Mouse (Mus musculus): ENCODE measurements at regions not wholly inside any gene's neighbourhood (a gene's known extent, or its start where the extent isn't known, plus 50 kb on each side); places are given as distances from the start of the nearest gene placed in this dataset.
"Not testable (repeated sequence)": the region's sequence is repeated elsewhere in the genome, so short reads cannot be mapped to it uniquely, and the experiment has no call there.

DNA sequence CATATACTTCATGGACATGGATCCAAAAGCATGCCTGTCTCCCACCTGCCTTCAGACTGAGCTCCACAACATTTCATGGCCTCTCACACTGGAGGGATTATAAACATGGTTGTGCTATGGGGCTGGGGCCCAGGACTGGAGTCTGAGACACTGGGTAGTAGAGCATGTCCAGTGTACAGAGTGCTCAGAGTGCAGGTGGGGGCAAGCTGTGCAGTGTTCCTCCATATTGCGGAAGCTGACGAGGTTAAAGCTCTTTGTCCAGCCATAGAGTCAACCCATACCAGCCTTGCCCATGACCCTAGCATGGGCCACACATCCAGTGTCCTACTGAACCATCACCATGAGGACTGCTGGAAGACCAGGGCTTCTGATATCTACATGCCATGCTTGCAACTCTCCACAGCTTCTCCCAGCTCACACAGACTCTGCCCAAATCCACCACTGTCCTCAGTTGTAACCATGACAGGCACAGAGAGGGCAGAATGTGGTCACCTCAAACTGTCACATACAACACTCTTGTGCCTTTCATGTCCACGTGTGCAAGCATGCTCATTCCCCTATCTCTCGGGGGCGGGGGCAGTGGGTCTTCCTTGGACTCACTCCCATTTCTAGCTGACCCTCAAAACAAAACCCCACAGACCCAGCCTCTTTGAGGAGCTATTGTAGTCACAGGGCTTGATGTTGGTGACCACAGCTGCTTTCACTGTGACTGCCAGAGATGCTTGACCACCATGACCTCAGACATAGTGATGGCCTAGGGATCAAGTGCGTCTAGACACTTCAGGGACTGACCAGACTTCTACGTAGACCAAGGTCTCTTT is 55.9 kb downstream of the Tmem121 start:
- Histone ChIP-seq H3K27ac (ENCODE audit: insufficient read depth, low read depth, low read length) (no peak overlapping the region), H3K4me3 (ENCODE audit: insufficient read depth, low read depth, low read length) (no peak overlapping the region), H3K4me1 (ENCODE audit: control insufficient read depth, insufficient read depth, low read length) (no peaks in the 10 kb centered on the region)
- TF ChIP-seq POLR2A (IDR thresholded peaks at IDR 0.05; ENCODE audit: insufficient read depth, low read depth, low read length) (no peak), CTCF (IDR thresholded peaks at IDR 0.05; ENCODE audit: insufficient read depth, low read depth, low read length) (no peak)
- 88% methylated on average over 7 of the region's 7 CpGs for WGBS

DNA sequence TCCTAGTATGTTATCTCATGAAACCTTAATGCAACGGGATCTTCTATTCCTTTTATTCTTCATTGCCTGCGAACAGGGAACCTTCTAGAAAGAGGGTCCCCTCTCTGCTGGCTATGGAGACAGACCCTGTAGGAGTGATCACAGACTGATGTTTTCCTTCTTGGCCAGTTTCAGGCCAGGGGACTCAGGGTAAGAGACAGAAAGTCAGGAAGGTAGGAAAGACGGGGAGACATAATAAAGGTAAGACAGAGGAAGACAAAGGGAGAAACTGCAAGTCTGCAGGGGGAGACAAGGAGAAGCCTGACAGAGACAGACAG is 56.4 kb downstream of the Tmem121 start:
- no peak for TF ChIP-seq CTCF (IDR thresholded peaks at IDR 0.05; ENCODE audit: insufficient read depth, low read depth, low read length)
- no peak for TF ChIP-seq POLR2A (IDR thresholded peaks at IDR 0.05; ENCODE audit: insufficient read depth, low read depth, low read length)
- Histone ChIP-seq H3K4me1 (ENCODE audit: control insufficient read depth, insufficient read depth, low read length) (no peaks in the 10 kb centered on the region), H3K27ac (ENCODE audit: insufficient read depth, low read depth, low read length) (no peak overlapping the region), H3K4me3 (ENCODE audit: insufficient read depth, low read depth, low read length) (no peak overlapping the region)
- WGBS: 84% methylated on average over 3 of the region's 3 CpGs

DNA sequence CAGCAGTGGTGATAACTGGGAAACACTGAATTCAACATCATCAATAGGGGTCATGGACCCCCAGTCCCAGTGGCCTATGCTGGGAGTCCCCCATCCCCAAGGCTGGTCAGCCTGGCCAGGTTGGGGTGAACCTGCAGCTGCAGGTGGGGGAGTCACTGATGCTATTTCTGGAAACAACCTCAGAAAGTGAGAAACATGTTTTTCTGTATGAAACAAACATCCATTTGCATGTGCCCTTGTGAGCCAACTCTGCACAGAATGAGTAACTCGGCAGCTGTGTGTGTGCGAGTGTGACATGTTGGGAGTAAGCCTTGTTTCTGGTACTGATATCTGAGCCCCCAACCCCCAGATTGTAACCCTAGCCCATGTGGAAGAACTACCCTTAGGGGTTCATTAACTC is 59.0 kb downstream of the Tmem121 start:
- WGBS: 87% methylated on average over 2 of the region's 2 CpGs

DNA sequence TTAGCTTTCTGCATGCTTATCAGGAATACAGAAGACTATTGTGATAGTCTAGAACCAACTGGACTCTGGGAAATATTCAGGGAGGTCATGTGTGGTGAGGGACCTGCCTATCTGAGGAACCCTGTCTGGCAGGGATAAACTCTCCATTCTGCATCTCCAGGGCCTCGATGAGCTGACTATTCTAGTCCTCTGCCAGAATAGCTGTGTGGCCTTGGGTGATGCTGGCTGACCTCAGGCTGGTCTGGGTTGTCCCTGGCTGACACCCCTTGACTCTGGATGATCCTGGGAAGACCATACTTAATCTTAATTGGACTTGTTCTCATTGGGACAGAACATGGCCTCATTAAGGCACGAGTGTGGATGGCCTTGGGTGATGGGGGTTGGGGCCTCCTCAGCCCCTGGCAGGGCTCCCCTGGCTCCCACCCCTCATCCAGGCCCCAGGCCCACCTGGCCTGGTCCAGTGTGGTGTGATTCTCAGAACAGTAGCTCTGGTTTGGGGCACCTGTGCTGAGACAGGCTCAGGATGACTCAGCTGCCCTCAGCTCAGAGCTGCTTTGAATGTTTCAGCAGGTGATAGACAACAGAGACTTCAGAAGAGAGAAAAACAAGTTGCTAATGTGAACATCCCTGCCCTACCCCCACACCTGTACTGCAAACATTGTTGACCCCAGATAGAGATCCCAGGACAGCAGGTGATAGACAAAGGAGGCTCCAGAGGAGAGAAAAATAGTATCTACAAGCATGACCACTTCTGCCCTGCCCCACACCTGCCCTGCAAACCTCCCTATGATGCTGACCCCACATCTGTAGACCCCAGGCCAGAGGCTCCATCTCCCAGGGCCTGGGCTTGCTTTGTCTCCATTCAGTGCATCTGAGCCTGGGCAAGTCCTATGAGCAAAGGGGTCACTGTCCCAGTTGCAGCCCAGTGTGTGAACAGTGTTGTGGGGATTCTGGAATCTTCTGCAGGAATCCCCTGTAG is 68.0 kb downstream of the Tmem121 start:
- H3K4me3 ChIP-seq (ENCODE audit: insufficient read depth, low read depth, low read length); H3K27ac ChIP-seq (ENCODE audit: insufficient read depth, low read depth, low read length); H3K4me1 ChIP-seq (ENCODE audit: control insufficient read depth, insufficient read depth, low read length): not testable (repeated sequence)
- 70% methylated on average over 2 of the region's 2 CpGs for WGBS

More for the DNA sequence above, 59.0 kb downstream of the Tmem121 start:
- no peak for TF ChIP-seq POLR2A (IDR thresholded peaks at IDR 0.05; ENCODE audit: insufficient read depth, low read depth, low read length)
- TF ChIP-seq CTCF (IDR thresholded peaks at IDR 0.05; ENCODE audit: insufficient read depth, low read depth, low read length): no peak
- H3K4me1 ChIP-seq (ENCODE audit: control insufficient read depth, insufficient read depth, low read length): no peaks in the 10 kb centered on the region
- no peak overlapping the region for H3K27ac ChIP-seq (ENCODE audit: insufficient read depth, low read depth, low read length)
- no peak overlapping the region for H3K4me3 ChIP-seq (ENCODE audit: insufficient read depth, low read depth, low read length)

DNA sequence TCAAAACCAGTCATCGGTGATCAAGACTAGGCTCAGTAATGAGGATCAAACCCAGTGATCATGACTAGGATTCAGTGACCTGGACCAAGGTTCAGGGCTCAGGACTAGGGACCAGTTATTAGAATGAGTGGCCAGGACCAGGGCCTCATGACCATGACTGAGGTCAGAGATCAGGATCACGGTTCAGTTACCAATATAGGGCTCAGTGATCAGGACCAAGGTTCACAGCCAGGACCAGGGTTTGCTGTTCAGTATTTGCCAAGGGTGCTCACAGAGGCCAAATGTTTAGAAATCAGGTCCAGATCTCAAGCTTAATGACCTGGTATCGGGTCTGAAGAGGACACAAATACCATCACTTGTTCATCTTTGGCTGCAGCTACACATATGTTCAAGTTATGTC is 69.6 kb downstream of the Tmem121 start:
- Histone ChIP-seq H3K4me1 (ENCODE audit: control insufficient read depth, insufficient read depth, low read length) (no peaks in the 10 kb centered on the region), H3K27ac (ENCODE audit: insufficient read depth, low read depth, low read length) (no peak overlapping the region), H3K4me3 (ENCODE audit: insufficient read depth, low read depth, low read length) (no peak overlapping the region)
- WGBS: 93% methylated on average over 3 of the region's 3 CpGs
- TF ChIP-seq CTCF (IDR thresholded peaks at IDR 0.05; ENCODE audit: insufficient read depth, low read depth, low read length): no peak
- no peak for TF ChIP-seq POLR2A (IDR thresholded peaks at IDR 0.05; ENCODE audit: insufficient read depth, low read depth, low read length)

DNA sequence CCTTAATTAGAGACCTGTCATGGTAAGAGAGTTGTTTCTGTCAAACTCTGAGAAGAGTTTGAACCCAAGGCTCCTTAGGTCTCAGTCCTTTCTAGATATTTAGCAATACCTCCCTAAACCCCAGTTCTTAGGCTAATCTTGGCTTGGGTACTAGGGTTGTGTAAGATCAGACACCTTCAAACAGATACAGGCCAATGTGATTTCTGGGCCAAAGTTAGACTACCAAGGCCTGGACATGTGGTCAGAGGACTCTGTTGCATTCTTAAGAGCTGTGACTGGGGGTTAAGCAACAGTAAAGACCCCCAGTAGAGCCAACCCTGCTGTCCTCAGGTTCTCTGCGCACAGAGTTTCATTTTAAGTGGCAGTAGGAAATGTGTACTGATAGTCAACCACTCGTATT is 70.9 kb downstream of the Tmem121 start:
- 72% methylated on average over 2 of the region's 2 CpGs for WGBS
- H3K27ac ChIP-seq (ENCODE audit: insufficient read depth, low read depth, low read length): no peak overlapping the region
- no peak overlapping the region for H3K4me3 ChIP-seq (ENCODE audit: insufficient read depth, low read depth, low read length)
- no peak for TF ChIP-seq POLR2A (IDR thresholded peaks at IDR 0.05; ENCODE audit: insufficient read depth, low read depth, low read length)
- TF ChIP-seq CTCF (IDR thresholded peaks at IDR 0.05; ENCODE audit: insufficient read depth, low read depth, low read length): no peak
- H3K4me1 ChIP-seq (ENCODE audit: control insufficient read depth, insufficient read depth, low read length): no peaks in the 10 kb centered on the region

DNA sequence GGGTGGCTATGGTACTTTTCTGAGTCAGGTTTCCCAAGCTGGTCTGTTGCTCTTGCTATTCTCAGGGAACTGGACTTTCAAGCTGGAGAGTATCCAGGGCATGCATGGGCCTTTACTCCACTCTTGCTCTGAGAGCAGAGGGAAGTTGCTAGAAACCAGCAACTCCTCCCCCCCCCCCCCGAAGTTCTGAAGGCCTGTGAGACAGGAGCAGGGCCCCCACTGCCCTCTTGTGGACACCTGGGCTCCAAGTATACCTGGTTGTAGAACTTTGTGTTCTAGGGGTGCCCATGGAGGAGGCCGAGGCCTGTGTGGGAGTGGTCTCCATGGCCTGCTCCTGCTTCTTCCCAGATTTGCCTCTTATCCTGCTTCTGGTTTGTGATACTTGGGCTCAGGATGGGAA is 71.5 kb downstream of the Tmem121 start:
- 65% methylated on average over 2 of the region's 2 CpGs for WGBS
- no peak overlapping the region for H3K27ac ChIP-seq (ENCODE audit: insufficient read depth, low read depth, low read length)
- TF ChIP-seq POLR2A (IDR thresholded peaks at IDR 0.05; ENCODE audit: insufficient read depth, low read depth, low read length) (no peak), CTCF (IDR thresholded peaks at IDR 0.05; ENCODE audit: insufficient read depth, low read depth, low read length) (no peak)

DNA sequence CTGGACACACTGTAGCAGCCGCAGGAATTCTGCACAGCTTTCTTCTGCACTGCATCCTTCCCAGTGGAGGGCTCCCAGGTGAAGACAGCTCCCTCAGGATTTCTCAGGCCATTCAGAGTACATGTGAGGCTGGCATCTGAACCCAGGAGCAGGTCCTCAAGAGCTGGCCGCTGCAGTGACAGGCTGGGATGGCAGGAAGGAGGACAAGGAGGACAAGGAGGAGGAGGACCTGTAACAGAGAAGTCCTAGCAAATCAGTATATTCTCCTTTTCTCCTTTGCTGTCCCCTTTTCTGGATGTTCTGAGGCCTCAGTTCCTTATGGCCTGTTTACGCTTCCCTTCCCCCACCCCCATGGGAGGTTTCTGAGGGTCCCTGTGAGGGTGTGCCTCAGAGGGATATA is 73.7 kb downstream of the Tmem121 start:
- whole genome bisulfite sequencing: 87% methylated on average over 3 of the region's 3 CpGs
- Histone ChIP-seq H3K4me3 (ENCODE audit: insufficient read depth, low read depth, low read length) (no peak overlapping the region), H3K4me1 (ENCODE audit: control insufficient read depth, insufficient read depth, low read length) (no peaks in the 10 kb centered on the region), H3K27ac (ENCODE audit: insufficient read depth, low read depth, low read length) (no peak overlapping the region)
- TF ChIP-seq CTCF (IDR thresholded peaks at IDR 0.05; ENCODE audit: insufficient read depth, low read depth, low read length) (no peak), POLR2A (IDR thresholded peaks at IDR 0.05; ENCODE audit: insufficient read depth, low read depth, low read length) (no peak)

More for the DNA sequence above, 71.5 kb downstream of the Tmem121 start:
- Histone ChIP-seq H3K4me3 (ENCODE audit: insufficient read depth, low read depth, low read length) (no peak overlapping the region), H3K4me1 (ENCODE audit: control insufficient read depth, insufficient read depth, low read length) (no peaks in the 10 kb centered on the region)

DNA sequence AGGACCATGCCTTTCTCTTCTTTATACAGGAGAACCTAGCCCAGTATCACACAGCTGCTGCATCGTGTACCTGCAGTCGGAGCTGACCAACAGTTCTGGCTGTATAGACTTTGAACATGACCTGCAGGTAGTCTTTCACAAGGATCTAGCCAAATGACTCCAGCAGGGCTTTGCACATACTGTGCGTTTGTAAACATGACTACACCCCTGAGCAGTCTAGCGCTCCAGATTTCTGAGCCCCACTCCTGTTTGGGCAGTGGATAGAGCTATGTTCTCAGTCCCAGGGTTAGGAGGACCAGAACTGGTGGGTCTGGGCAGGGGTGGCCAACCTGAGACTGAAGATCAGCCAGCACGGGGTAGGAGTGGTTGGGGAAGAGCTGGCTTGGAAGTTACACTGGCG is 74.6 kb downstream of the Tmem121 start:
- Histone ChIP-seq H3K4me3 (ENCODE audit: insufficient read depth, low read depth, low read length) (no peak overlapping the region), H3K4me1 (ENCODE audit: control insufficient read depth, insufficient read depth, low read length) (no peaks in the 10 kb centered on the region), H3K27ac (ENCODE audit: insufficient read depth, low read depth, low read length) (no peak overlapping the region)
- TF ChIP-seq CTCF (IDR thresholded peaks at IDR 0.05; ENCODE audit: insufficient read depth, low read depth, low read length) (no peak), POLR2A (IDR thresholded peaks at IDR 0.05; ENCODE audit: insufficient read depth, low read depth, low read length) (no peak)
- WGBS: 84% methylated on average over 6 of the region's 6 CpGs
